Mouse (Mus musculus) layer of hippocampus, adult 8-10 months (tissue): Measurements from ENCODE around the gene Iqsec1. TPM values are rescaled to one million over a fixed set of nuclear protein-coding genes. Genes with fewer than 3 reads are reported as not detected.

Experiments
- DNase-seq, 2 experiments: peaks; one replicate each; pipeline ENCODE4 v3.0.0; 2022; ENCODE audit warnings: low spot score in 2 of 2
- total RNA-seq, 4 experiments: library from RNA; stranded (reverse); gene quantifications; 2 replicates each; pipeline ENCODE4 v1.2.4; 2022

Iqsec1 gene
- total RNA-seq, 4 experiments from 2014 or later: 262 to 273 (median 267) TPM

GRCm38 (mm10) chr6:90816551-90816950, 171.9 kb downstream of the Iqsec1 start:
- no peak for DNase-seq

GRCm38 (mm10) chr6:90815341-90815740, 173.1 kb downstream of the Iqsec1 start:
- DNase-seq: no peak

GRCm38 (mm10) chr6:90813526-90813925, 175.0 kb downstream of the Iqsec1 start:
- DNase-seq: no peak

DNA sequence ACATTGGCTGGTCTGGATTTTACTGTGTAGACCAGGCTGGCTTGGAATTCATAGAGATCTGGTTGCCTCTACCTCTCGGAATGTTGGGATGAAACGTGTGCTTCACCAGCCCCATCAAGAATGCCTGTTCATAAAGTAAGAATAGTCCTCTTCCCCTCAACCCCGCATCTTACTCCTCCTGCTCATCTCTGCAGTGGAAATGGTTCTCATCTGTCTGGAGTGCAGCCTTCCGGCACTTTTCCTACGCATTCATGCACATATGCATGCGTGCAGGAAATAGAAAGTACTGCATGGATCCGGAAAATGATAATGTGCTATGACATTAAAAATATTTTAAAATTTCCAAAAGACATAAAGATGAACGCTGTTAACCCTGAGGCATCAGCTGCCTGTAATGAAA, 175.9 kb downstream of the Iqsec1 start:
- DNase-seq: no peak

DNA sequence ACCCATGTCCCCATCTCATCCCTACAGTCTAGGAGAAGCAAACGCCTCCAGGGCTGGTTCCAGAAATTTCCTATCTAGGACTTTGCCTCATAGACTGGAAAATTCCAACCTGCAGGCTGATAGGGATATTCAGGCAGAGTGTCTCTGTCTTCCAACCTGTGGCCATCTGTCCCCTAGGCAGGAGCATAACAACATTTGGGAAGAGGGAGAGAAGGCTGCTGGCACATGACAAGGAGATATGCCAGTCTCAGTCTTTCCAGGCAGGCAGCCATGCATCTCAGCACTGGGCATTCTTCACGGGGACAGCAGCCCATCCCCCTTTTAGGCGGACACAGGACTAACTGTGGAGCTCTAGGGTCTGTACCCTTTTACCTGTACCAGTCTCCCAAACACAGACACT, 176.4 kb downstream of the Iqsec1 start:
- DNase-seq: peak in 1 of 2 experiments; percentile 47

- DNase-seq: no peak
Observed at GRCm38 (mm10) chr6:90810576-90810975, 177.9 kb downstream of the Iqsec1 start.

DNA sequence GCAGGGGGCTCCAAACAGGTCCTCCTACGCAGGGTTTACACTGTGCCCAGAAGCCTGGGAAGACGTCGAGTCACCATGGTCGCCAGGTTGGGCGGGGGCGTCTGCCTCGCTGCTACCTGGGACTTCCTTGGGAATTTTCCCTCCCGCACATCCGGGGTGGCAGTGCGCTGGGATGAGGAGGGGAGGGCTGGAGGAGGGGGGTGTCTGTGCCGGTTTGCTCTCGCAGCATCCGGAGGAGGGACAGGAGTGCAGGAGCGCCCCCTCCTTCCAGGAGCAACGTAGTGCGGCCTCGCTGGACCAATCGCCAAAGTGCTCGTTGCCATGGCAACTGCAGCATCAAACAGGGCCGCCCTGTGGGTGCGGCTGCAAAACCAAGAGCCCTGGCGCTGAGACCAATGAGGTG, 178.5 kb downstream of the Iqsec1 start:
- DNase-seq: peak; percentile 95

DNA sequence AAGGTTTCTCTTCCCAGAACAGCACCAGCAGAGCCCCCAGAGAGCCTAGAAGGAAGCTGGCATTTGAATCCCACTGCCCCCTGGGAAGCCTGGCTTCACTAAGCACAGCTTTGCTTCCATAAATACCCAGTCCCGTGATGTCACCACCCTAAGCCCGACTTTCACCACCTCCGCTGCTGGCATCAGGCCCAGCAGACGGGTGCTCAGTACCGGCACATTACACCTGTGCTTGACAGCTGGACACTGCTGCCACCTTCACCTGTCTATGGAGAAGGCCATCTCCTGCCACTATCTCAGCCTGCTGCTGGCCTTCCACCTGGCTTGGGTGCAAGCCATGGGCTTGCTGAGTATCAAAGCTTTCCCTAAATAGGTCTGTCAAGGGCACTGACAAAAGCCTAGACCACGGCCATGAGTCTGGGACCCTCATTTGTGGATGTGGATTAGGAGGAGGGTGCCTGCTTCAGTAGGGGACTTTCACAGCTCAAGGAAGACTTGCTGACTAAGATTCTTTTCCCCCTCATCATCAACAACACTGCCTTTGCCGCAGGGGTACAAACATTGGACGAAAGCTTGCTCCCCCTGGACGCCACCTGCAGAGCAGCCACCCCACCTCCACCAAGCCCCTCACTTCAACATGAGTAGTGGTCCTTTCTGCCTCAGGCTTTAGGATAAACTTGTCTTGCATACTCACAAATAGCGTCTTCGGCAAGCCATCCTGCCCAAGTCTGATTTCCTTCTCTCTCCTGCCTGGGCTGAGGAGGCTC, 179.2 kb downstream of the Iqsec1 start:
- DNase-seq: peak; percentile 49 to 56

DNA sequence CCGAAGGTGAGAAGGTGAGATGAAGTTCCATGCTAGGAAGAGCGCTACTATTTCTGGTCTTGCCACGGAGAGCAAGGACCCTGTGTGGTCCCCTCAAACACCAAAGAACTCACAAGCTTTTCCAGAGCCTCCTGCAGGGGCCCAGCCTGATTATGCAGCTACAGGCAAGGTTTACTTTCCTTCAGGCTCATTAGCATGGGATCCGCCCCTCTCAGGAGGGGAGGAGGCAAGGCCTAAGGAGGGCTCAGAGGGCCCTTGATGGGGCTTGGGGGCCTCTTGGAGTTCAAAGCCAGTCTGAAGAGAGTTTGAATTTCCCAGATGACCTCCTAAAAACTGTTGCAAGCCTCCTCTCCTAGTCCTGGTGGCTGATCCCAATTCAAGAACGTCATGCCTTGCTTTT, 179.9 kb downstream of the Iqsec1 start:
- no peak for DNase-seq

GRCm38 (mm10) chr6:90808134-90808533, 180.4 kb downstream of the Iqsec1 start:
- DNase-seq: no peak

GRCm38 (mm10) chr6:90807581-90807980, 180.9 kb downstream of the Iqsec1 start:
- no peak for DNase-seq

DNA sequence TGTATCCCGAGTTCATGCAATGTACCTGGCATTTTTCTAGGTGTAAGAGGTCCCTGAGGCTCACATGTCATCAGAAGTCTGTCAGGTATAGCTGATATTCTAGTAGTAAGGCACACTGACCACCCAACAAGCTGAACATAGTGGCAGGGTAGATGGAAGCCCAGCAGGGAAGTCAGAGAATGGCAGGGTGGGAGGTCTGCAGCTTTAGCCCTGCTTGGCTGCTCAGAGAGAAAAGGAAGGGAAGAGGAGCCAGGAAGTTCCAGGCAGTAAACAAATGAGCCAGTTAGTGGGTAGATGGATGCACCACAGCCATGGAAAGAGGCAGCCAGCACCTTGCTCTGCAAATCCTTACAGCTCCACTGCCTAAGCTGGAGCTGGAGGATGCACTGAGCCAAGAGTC, 181.7 kb downstream of the Iqsec1 start:
- no peak for DNase-seq

DNA sequence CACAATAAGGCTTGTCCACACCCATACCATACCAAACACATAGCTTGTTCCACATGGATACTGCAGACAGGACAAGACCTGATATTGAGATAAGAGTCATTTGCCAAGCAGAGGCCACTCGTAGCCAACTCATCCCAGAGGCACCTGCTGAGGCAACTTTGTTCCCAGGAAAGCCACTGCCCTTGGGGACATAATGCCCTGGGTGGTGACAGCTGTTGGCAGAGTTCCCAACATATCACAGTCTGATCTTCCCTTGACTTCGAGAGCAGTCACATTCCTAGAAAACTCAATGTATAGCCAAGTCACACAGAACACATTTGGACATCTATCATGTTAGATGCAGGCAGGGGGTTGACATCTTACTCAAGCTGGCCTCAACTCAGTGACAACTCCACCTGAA, 183.4 kb downstream of the Iqsec1 start:
- no peak for DNase-seq

GRCm38 (mm10) chr6:90804646-90805045, 183.8 kb downstream of the Iqsec1 start:
- DNase-seq: no peak

DNA sequence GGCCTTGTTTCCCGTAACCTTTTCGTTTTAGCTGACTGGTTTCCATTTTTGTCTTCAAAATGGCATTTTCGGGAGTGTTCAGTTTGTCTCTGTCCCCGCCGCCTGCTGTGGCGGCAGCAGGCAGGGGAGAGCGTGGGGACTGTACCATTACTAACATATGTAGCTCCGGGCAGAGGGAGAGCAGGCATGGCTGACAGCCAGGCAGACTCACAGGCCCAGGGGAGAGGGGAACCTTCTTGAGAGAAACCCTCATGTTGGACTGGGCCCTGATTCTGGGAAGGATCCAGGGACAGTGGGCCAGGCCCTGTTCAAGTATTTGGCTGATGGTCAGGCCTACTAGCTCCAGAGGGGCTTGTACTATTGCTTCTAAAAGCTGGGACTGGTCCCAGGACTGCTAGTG, 185.9 kb downstream of the Iqsec1 start:
- DNase-seq: peak; percentile 74 to 78

DNA sequence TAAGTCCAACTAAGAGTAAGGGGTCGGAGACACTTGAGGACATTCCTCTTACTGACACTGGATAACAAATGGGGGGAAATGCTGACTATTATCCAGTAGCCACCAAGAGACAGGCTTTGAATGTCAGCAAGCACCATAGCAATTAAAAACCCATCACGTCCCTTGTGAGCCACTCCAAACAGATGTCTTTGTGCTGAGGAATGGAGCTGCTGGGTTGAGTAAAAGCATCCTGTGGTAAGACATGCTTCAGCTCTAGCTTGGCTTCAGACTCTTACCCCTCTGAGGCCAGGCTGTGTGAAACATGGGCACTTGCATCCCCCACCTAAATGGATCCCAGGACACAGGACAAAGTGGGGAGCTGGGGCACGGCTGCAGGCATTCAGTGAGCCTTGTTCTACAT, 186.4 kb downstream of the Iqsec1 start:
- no peak for DNase-seq

GRCm38 (mm10) chr6:90800825-90801224, 187.7 kb downstream of the Iqsec1 start:
- no peak for DNase-seq

DNA sequence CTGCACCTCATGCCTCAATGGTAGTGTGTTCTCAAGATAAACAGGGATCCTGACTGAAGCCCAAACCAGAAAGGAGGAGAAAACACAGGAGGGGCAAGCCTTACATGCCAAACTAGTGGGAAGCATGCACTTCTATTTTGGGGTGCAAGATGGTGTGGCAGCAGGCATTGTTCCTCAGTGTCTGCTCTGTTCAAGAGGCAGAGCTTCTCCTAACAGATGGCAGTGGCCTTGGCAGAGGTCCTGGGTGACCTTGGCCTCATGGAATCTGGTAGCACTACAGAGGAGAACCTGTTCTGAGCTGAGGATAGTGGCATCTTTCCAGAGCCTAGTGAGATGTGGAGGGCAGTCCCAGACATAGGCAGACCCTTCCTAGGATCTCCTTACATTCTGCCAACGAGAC, 189.4 kb downstream of the Iqsec1 start:
- DNase-seq: peak; percentile 64 to 71

GRCm38 (mm10) chr6:90798201-90798600, 190.3 kb downstream of the Iqsec1 start:
- no peak for DNase-seq

DNA sequence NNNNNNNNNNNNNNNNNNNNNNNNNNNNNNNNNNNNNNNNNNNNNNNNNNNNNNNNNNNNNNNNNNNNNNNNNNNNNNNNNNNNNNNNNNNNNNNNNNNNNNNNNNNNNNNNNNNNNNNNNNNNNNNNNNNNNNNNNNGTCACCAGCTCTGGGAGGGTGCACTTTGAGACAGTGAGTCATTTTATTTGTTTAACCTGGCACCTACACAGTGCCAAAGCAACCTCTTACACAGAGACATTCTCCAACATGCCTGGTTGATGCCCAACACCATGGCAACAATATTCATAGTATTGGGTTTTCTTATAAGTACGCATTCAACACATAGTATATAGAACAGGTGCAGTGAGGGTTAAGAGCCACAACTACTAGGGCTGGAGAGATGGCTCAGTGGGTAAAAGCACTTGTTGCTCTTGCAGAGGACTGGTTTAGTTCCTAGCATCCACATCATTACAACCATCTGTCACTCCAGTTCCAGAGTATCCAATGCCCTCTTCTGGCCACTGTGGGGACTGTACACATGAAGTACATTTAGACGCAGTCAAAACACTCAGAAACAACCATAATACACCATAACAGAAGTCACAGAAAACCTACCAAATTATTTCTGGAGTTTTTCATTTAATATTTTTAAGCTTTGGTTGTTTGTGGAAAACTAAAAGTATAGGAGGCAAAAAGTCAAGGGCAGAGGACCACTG, 191.4 kb downstream of the Iqsec1 start:
- no peak for DNase-seq

- no peak for DNase-seq
Observed at GRCm38 (mm10) chr6:90790901-90791300, 197.6 kb downstream of the Iqsec1 start.

DNA sequence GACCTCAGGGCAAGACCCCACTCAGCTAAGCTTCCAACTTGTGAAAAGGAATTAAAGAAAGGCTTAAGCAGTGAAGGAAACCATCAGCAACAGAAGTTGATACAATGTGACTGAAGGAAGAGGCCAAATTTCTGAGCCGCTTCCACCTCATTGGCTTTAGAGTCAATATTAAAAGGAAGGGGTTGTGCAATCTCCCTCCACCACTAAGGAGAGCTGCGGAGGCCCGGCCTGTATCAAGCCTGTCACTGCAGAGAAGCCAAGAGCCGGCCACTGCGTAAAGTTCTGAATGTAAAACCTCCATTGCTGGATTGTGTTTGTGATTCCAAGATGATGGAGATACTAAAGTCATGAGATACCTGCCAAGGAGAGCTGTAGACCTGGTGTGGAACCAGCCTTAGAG, 199.0 kb downstream of the Iqsec1 start:
- no peak for DNase-seq

DNA sequence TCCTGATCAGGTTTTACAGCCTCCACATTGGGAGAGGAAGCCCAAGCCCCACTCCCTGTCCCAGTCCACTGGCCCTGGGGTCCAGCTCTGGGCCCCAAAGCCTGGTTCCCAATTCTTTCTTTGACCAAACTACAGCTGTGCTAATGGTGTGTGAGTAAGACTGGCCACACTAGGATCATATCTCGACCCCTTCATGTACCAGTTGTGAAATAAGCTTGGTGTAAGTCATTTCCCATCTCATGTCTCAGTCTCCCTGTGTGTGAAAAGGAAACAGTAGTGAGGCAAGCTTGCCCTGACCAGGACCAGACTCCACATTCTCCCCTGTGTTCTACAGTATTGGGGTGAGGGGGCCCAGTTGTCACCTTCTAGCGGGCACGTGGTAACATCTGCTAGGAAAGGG, 200.9 kb downstream of the Iqsec1 start:
- DNase-seq: no peak
